Mouse (Mus musculus): ENCODE measurements at regions not wholly inside any gene's neighbourhood (a gene's known extent, or its start where the extent isn't known, plus 50 kb on each side); places are given as distances from the start of the nearest gene placed in this dataset.

DNA sequence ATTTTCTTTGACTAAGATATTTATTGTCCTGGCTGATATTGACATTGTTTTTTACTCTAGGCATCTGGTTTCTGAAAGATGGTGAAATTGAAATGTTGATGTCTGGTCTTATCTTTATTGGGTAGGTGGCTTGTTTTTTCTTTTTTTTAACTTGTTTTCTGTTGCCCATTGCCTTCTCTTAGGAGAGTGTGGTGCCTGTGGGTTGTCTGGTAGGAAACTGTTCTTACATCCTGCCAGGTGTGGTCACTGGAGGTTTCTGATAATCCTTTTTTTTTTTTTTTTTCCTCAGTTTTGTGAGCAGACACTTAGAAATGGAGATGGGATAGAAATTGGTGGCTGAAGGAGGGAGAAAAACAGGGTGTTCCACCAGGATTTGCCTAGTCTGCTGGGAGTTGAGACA is 125.3 kb upstream of the Ndst4 start:
- no peak for TF ChIP-seq USF1 (IDR thresholded peaks at IDR 0.05; ENCODE audit: low read depth)
- no peak for TF ChIP-seq MAX (IDR thresholded peaks at IDR 0.05; ENCODE audit: low read depth)
- no peak for TF ChIP-seq POLR2A (IDR thresholded peaks at IDR 0.05; ENCODE audit: insufficient read length, low read depth)
- TF ChIP-seq TCF12 (IDR thresholded peaks at IDR 0.05; ENCODE audit: insufficient read depth, poor library complexity, severe bottlenecking), result no peak
- TF ChIP-seq E2F4 (IDR thresholded peaks at IDR 0.05; ENCODE audit: insufficient read depth), result no peak
- TF ChIP-seq POLR2AphosphoS2 (IDR thresholded peaks at IDR 0.05; ENCODE audit: insufficient read length, low read depth), result no peak
- no peak for TF ChIP-seq CEBPB (IDR thresholded peaks at IDR 0.05; ENCODE audit: insufficient read depth, poor library complexity, severe bottlenecking)
- no peak for TF ChIP-seq MYOD1 (IDR thresholded peaks at IDR 0.05; ENCODE audit: control insufficient read depth in 1 of 3, insufficient read length in 2 of 3, low read depth in 2 of 3)
- TF ChIP-seq TCF3 (IDR thresholded peaks at IDR 0.05; ENCODE audit: insufficient read length, low read depth), result no peak
